Mouse (Mus musculus) left cerebral cortex, postnatal 36 days (tissue): ENCODE data around the gene Plppr2. TPM values are rescaled to one million over a fixed set of nuclear protein-coding genes. Genes with fewer than 3 reads are reported as not detected.

Experiments
- DNase-seq, 2 experiments: peaks; one replicate each; pipeline ENCODE4 v3.0.0; 2021 to 2022; ENCODE audit warnings: low spot score in 2 of 2, mixed read lengths in 1 of 2
- intact Hi-C: fragments of 180-260 bp; cut with DNase I; formaldehyde crosslinking; loops from one replicate; pipeline ENCODE4 v1.15.1; 2025
- total RNA-seq, 2 experiments: library from RNA; stranded (reverse); gene quantifications; 2 replicates each; pipeline ENCODE4 v1.2.3; 2021

The Plppr2 gene
- total RNA-seq, 2 experiments from 2014 or later = 193 to 201 TPM

DNA sequence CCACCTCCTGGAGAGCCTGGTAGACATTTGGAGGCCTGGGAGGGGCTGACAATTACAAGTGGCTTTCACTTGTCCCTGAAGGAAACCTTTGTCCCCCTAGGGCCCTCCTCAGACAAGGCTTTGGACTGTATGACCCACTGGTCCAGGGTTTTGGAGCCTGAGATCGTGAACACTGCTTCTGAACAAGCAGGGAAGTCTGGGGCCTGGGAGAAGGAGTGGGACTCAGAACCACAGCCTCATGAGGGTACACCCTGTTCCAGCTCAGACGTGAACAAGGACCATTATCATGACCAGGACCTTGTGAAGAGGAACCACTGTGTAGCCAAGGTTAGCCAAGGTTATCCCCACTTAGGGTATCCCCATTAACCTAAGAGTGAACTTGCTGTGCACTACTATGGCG is 7.6 kb upstream of the Plppr2 start:
- intact Hi-C loops = no loop called here
- no peak for DNase-seq

DNA sequence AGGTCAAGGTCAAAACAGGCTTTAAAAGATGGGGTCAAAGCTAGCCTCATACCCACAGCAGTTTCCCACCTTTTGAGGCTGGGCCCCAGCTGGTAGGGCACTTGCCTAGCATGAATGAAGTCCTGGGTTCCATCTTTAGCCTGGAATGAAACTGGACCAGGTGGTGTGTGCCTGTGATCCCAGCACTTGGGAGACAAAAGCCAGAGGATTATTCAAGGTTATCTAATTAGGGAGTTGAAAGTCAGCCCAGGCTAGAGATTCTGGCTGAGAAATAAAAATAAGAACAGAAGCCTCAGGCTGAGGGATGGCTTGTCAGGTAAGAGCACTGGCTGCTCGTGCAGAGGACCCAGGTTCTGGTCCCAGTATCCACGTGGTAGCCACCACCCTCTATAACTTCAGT is 4.8 kb upstream of the Plppr2 start:
- no peak for DNase-seq
- intact Hi-C loops = no loop called here

DNA sequence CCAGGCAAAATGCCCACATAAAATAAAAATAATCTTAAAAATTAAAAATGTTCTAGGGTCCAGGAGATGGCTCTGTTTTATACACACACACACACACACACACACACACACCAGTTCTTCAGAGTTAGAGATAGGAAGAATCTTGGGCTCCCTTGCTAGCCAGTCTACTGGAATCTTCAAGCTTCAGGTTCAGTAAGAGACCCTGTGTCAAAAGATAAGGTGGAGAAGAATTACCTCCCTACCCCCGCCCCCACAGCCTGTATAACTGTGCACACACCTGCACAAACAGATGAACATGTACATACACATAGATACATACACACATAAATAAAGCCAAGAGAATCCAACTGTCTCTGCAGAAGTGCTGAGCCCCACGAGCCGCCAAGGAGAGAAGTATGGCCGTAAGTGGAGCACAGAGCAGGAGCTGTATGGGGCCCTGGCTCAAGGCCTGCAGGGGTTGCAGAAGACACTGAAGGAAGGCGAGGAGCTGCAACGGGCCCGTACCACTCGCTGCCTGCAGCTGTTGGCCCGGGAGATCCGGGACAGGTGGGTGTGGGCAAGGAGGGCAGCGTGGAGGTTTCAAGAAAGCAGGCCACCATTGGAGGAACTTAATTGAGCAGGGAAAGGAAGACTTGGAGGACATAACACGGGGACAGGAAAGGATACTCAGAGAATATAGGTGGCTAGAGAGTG is 4.2 kb upstream of the Plppr2 start:
- intact Hi-C loops = no loop called here

DNA sequence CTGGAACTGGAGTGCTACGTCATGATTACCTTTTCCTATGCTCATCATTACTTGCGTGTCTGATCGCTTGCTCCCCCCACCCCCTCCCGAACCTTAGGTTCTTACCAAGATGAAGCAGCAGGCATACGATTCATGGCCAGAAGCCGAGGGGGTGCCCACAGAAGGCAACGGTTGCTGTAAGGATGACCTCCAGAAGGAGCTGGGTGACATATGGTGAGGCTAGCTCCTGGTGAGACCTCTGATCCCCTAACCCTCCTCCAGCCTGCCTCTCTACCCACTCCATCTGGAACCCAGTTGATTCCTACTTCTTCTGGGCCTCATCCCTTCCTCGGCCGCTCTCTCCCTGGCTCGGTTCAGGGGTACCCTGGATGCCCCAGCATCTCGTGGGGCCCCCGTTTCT is 2.8 kb upstream of the Plppr2 start:
- DNase-seq = no peak
- intact Hi-C loops = no loop called here

More for the DNA sequence above, 4.2 kb upstream of the Plppr2 start:
- no peak for DNase-seq

DNA sequence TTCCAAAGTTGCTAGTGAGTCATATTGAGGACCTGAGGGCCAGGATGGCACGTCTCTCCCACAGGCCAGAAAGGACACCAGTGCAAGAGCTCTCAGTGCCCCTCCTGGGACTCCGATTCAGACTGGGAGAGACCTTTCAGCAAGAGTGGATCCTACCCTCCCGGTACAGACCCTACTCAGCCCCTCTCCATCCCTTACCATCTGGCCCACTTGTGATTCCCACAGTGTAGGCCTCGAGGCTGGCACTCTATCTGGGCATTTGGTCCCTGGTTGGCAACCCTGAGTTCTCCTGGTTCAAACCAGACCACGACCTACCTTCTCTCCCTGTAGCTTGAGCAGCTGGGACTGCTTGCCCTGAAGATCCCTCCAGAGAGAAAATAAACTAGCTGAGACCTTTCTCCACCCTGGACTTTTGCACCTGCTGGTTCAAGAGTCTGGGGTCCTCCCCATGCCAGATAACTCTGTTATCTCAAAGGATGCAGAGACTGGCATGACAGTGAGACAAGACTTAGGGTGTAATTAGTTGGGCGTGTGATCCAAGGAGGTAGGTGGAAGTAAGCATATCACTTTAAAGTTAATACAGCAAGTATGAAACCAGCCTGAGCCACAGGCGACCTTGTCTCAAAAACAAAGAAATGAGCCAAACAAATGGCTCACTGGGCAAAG is 1.2 kb upstream of the Plppr2 start:
- intact Hi-C loops = loop anchor here (2.0 kb wide), 1 partner anchor 17 kb away; no protein-coding TSS in a partner anchor
- DNase-seq = no peak

DNA sequence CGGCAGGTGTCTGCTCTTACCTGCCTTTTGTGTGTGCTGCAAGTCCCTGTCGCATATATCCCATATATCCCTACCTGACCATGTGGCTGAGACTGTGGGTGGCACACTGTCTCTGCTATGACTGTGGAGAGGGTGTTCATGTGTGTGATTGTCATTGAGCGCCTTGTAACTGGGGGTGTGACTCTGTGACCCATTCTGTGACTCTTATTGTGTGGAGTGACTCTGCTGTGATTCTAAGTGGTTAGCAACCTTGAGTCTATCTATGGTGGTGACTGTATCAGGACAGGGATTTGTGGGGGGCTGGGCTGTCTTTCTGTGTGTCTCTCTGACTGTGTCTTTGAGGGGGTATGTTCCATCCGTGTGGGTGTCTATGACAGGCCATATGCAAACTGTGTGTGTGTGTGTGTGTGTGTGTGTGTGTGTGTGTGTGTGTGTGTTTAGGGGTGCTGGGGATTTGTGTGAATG is 910 bp downstream of the Plppr2 start:
- intact Hi-C loops = loop anchor here (2.0 kb wide), 1 partner anchor 15 kb away; no protein-coding TSS in a partner anchor
- DNase-seq = no peak

DNA sequence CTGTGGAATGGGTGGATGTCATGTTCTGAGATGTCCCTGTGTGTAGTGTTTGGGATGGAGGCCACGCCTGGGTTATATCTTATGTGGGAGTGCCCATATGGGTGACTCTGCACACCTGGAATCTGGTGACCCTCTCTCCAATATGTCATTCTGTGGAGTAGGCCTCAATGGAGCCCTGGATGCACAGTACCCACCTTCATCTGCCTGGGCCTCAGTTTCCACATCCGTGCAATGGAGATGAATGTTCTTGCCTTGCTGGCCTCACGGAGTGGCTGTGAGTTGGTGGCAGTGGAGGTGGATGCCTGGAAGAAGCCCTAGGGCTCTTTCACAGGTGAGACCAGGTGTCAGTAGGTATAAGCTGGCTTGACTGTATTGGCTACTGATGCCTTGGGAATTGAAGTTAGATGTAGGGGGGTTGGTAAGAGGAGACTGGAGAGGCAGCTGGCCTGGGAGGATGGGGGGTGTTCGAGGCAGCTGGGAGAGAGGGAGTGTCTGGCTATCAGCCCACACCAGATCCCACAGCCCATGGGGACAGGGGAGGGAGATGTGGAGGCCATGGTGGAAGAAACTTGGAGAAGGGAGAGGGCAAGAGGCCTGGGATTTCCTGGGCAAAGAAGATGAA is 1.5 kb downstream of the Plppr2 start:
- intact Hi-C loops = no loop called here
- no peak for DNase-seq

DNA sequence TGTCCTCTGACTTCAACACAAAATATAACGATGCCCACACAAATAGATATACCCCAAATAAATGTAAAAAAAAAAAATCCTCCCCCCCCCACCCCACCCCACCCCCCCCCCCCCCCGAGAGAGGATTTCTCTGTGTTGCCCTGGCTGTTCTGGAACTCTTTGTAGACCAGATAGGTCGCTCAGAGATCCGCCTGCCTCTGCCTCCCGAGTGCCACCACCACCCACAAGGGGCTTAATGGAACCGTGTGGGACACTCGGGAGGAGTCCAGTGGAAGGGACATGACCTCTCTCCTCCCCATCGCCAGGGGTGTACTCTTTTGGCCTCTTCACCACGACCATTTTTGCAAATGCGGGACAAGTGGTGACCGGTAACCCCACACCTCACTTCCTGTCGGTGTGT is 6.2 kb downstream of the Plppr2 start:
- intact Hi-C loops = no loop called here
- no peak for DNase-seq

DNA sequence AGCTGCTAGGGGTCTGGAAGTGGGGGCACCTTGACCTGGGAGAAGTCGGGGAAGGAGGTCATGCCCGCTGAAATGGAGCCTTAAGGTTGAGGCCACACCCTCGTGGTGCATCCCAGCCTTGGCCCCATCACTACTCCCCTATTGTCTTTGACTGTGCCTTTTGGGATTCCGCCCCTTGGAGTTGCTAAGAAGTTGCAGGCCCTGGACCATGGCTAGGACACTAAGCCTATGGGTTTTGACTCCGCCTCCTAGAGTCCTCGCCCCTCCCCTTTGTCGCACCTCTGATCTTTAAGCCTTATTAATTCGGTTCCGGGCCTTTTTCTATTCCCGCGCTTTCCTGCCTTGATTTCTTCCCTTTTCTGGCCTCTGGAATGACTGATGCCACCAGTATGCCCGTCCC is 6.8 kb downstream of the Plppr2 start:
- no peak for DNase-seq
- intact Hi-C loops = no loop called here

DNA sequence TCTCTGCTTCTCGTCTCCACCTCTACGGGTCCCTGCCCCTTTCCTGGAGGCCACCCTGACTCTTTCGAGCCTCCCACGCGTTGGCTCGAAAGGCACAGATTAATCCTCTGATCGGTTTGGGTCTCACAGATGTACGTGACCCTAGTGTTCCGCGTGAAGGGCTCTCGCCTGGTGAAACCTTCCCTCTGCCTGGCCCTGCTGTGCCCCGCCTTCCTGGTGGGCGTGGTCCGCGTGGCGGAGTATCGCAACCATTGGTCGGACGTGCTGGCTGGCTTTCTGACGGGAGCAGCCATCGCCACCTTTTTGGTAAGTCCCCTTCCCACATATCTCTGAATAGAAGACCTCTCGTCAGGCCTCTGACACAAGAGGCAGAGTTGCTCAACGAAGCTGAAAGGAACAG is 7.4 kb downstream of the Plppr2 start:
- intact Hi-C loops = no loop called here
- DNase-seq = no peak

DNA sequence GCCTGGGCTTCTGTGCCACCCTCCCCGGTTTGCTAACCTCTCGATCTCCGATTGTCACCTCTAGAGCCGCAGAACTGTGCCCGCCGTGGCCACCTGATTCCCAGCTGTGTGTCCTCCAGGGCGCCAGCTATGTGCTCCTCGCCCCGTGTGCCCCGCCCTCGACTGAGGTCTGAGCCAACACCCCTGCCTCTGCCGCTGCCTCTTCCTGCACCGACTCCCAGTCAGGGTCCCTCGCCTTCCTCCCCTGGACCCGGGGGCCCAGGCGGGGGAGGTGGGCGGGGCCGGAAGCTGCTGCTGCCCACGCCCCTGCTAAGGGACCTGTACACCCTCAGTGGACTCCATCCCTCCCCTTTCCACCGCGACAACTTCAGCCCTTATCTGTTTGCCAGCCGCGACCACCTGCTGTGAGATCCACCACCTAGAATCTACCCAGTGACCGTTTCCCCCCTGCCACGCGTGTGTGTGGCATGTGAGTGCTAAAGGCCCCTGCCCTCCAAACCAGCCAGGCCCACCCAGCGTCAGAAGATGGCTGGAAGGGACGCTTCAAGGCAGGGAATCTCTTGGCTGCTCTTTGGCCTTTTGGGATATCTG is 10.8 kb downstream of the Plppr2 start:
- intact Hi-C loops = no loop called here

DNA sequence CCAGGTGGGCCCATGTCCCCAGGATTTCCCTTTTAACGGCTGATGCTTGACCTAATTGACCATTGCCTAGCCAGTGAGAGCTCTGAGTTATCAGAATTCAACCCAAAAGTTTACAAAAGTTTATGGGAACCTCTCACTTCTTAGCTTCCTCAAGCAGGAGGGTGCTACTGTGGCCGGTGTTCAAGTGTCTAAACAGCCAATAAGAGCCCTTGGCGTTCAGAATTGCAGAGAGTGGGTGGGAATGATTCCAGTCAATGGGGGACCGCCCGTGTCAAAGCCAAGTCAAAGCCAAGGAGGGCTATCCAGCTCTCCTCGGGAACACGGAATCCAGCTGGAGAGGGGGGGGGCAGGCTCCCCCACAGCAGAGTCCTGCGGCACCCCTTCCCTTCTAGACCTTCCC is 11.3 kb downstream of the Plppr2 start:
- no peak for DNase-seq
- intact Hi-C loops = no loop called here

More for the DNA sequence above, 10.8 kb downstream of the Plppr2 start:
- DNase-seq = no peak

DNA sequence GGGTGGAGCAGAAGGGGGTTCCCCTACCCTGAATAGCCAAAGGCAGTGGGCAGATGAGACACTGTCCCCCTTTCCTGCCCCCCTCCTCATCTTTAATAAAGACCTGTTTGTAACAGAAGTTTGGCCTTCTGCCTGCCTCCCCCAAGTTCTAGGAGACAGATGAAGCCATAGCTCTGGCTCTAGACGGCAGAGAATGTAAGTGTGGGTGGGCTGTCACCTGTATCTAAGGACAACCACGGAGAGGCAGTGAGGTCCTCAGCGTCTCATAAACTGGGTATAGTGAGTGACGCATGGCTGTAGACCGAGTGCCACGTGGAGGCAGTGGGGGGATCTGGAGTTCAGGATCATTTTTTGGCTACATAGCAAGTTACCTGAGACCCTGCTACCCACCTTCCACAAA is 12.0 kb downstream of the Plppr2 start:
- DNase-seq = no peak
- intact Hi-C loops = no loop called here

DNA sequence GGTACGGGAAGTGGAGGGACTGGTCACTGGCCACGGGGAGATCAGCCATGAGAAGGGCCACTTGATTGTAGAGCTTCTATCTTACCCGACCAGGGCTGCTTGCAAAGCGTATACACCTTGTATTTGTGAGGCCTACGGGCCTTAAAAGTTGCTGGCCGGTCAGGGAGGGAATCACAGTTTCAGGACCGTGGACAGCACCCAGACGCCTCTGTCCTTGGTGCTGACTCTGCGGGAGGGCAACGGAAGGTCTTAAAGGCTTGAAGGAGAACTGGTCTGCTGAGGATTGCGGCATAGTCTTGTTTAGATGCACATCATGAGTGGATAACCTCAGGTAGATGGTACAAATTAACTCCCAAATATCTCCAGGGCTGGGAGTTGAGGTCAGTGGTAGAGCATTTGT is 13.5 kb downstream of the Plppr2 start:
- DNase-seq = no peak
- intact Hi-C loops = no loop called here

DNA sequence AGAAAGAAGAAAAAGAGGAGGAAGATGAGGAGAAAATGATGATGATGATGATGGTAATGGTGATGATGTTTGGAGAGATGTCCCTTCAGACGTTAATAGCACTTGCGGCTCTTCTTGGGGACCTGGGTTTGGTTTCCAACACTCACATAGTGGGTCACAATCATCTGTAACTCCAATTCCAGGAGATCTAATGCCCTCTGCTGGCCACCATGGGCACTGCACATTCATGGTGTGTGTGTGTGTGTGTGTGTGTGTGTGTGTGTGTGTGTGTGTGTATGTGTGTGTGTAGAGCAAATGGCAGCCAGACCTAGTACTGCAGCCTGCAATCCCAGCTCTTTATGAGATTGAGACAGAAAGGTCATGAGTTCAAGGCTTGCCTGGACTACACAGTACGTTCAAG is 15.1 kb downstream of the Plppr2 start:
- no peak for DNase-seq
- intact Hi-C loops = loop anchor here (2.0 kb wide), 1 partner anchor 15 kb away; the partner anchor contains the start of gene Plppr2

DNA sequence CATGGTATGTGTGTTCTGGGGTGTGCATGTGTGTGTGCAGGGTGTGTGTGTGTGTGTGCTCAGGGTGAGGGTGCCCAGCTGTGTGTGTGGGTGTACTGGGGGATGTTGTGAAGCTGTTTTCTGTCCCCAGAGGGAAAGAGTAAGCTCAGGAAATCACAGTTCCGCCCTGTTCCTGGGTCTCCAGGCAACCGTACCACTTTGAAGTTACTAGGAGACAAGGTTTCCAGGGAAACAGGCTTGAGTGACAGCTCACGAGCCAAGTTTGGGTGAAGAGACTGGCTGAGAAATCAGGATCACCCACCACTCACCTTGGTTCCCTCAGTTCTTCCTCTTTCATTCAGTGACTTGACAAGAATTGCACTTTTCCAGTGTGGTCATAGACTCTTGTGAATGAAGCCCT is 16.8 kb downstream of the Plppr2 start:
- DNase-seq = peak; percentile 54 to 66
- intact Hi-C loops = loop anchor here (2.0 kb wide), 1 partner anchor 17 kb away; the partner anchor contains the start of gene Plppr2

DNA sequence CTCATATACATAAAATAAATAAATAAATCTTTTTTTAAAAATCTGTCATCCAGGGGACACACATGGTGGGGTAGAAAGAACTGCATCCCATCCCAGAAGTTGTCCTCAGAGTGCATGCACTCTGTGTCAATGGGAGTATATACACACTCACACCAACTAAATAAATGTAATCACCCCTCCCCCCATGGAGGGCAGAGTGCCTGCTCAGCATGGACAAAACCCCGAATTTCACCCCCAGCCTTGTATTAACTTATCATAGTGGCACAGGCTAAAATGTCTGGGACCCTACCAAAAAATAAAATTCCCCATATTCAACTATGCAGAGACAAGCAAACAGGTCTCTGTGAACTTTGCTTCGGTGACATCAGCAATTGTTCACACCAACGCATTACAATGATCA is 17.8 kb downstream of the Plppr2 start:
- no peak for DNase-seq
- intact Hi-C loops = loop anchor here (2.0 kb wide), 1 partner anchor 48 kb away; the partner anchor contains the start of genes Ccdc151 and Prkcsh

DNA sequence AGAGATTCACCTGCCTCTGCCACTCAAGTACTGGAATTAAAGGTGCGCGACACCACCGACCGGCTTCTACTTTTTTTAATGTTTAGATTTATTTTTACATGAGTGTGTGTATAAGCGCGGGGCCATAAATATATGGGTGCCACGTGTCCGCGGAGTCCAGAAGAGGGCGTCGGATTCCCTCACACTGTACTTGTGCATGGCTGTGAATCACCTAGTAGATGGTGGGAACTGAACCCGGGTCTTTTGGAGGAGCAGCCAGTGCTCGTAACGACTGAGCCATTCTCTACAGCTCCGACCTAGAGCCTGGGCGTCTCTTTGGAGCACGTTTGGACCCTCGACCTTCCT is 18.4 kb downstream of the Plppr2 start:
- no peak for DNase-seq
- intact Hi-C loops = loop anchor here (2.0 kb wide), 1 partner anchor 48 kb away; the partner anchor contains the start of genes Ccdc151 and Prkcsh

DNA sequence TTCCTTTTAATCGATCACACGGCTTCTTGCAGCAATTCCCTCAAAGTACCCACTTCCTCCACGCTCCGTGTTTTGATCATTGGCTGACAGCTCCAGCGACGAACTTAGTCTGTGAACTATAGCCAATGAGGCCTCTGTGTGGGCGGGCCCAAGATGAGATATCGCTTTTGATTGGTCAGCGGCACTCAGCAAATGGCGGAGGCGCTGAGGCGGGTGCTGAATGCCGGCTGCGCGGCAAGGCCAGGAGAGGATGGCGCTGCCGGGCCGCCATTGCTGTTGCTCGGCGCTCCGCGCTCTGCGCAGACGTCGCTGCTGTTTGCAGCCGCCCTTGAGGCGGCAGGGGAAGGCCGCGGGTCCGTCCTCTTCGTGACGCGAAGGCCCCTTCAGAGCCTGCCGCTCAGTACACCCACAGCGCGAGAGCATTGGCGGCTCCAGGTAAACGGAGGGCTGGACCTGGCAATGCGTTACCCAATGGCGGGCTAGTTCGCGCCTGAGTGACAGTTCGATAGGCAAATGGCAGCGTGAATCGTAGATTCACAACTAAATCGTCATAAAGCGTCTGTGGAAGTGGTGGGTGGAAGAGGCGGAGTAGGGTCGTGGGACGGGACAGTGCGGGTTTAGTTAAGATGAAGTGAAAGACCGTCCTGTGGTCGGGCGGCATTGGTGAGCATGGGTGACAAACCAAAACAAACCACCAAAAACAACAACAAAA is 18.9 kb downstream of the Plppr2 start, which contains the start of gene Swsap1:
Gene Swsap1 (plus strand): TSS at position 186 of the 712 bp plus-strand sequence.
- intact Hi-C loops = loop anchor here (2.0 kb wide), 1 partner anchor 47 kb away; the partner anchor contains the start of genes Ccdc151 and Prkcsh
- peak; percentile 99 to 100 for DNase-seq
